Mouse (Mus musculus): Measurements from ENCODE around the gene Gm20547. TPM values are rescaled to one million over a fixed set of nuclear protein-coding genes. Genes with fewer than 3 reads are reported as not detected.

Gene Gm20547
- polyA plus RNA-seq, 1 experiment from 2014 or later = not detected

GRCm38 (mm10) chr17:34874321-34874720 is 7.5 kb downstream of the Gm20547 start:
- no peaks in the 10 kb centered on the region for H3K27me3 ChIP-seq (replicated peaks)
- H3K9ac ChIP-seq (replicated peaks) = no peak overlapping the region
- no peak overlapping the region for H3K4me2 ChIP-seq
- no peak for ATAC-seq (ENCODE audit: low FRiP score)
- no peak overlapping the region for H3K4me3 ChIP-seq (replicated peaks)
- H3K9me3 ChIP-seq (replicated peaks) = no peaks in the 10 kb centered on the region
- H3K4me1 ChIP-seq = no peaks in the 10 kb centered on the region
- H3K27ac ChIP-seq (replicated peaks) = no peak overlapping the region
- no peaks in the 10 kb centered on the region for H3K36me3 ChIP-seq
- 94% methylated on average over 6 of the region's 6 CpGs for WGBS

- WGBS = 73% methylated on average over 7 of the region's 7 CpGs
- H3K9me3 ChIP-seq (replicated peaks) = no peaks in the 10 kb centered on the region
- H3K4me1 ChIP-seq = no peaks in the 10 kb centered on the region
- no peak overlapping the region for H3K27ac ChIP-seq (replicated peaks)
- no peak overlapping the region for H3K4me2 ChIP-seq
- no peak overlapping the region for H3K9ac ChIP-seq (replicated peaks)
- no peak overlapping the region for H3K4me3 ChIP-seq (replicated peaks)
- no peaks in the 10 kb centered on the region for H3K27me3 ChIP-seq (replicated peaks)
- ATAC-seq (ENCODE audit: low FRiP score) = no peak
- H3K36me3 ChIP-seq = no peaks in the 10 kb centered on the region
Measured at GRCm38 (mm10) chr17:34865981-34866380, 15.9 kb downstream of the Gm20547 start.

DNA sequence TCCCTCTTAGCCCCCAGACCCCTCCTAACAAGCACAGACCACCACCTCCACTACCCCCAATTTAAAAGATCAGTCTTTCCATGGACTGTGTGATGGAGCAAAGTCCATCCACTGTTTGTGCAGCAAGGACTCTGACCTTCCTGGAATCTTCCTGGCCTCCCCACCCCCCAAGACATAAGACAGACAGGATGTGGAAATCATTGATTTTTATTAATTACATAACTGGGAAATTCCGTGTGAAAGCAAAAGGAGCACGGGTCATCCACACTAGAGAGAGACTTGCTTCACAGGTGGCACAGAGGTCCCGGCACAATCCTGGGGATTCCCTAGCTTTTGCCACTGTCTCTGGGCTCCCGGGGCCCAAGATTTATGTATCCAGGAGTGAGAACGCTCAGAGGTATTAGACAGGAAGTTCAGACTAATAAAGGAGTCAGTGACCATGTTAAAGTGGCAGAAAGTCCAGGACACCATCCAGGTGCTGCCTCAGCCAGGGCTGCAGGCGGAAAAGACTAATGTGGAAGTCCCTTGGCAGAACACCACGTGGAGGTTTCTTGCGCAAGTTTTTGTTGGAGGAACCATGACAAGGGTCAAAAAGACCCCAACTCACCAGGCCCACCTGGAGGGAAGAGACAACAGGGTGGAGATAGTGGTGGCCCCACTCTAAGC is 19.3 kb downstream of the Gm20547 start, which contains the start of gene Cfb:
Gene Cfb (minus strand): TSS at position 103 of the 666 bp plus-strand sequence.
- ATAC-seq (ENCODE audit: low FRiP score) = no peak
- no peaks in the 10 kb centered on the region for H3K27me3 ChIP-seq (replicated peaks)
- no peaks in the 10 kb centered on the region for H3K9me3 ChIP-seq (replicated peaks)
- WGBS = 69% methylated on average over 8 of the region's 8 CpGs
- no peak within 1 kb of the TSS for H3K9ac ChIP-seq (replicated peaks)
- H3K4me3 ChIP-seq (replicated peaks) = no peak within 1 kb of the TSS
- no peaks in the 10 kb centered on the region; the same call in 1 of the 2 replicates for H3K36me3 ChIP-seq
- no peaks in the 10 kb centered on the region for H3K4me1 ChIP-seq
- H3K27ac ChIP-seq (replicated peaks) = no peak within 1 kb of the TSS
- H3K4me2 ChIP-seq = no peak within 1 kb of the TSS

DNA sequence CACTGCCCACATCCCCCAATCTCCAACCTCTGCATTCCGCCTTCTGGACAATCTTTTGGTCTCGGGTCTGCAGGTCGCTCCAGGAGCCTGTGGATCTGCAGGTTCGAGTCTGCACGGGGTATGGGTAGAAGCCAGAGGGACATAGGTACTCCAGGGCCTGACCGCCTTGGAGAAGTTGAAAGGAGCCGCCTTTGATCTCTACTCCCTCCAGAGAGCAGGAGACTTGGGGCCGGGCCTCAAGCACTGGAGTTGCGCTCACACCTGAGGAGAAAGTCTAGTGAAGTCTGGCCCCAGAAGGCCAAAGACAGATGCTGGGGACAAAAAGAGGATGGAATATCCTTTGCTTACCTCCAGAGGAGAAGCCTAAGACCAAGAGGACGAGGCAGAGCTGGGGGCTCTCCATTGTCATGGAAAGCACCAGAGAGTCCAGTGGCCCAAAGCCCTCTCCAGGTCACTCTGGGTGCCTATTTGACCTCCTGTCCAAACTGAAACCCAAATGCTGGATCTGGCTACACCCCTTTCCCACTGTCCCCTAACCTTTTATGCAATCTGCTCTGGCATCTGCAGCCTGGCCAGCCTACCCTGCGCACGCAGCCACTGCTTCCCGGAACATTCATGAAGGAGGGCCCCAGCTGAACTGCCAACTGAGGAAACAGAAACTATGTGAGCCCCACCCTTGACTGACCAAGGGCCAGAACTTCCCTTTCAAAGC is 20.0 kb downstream of the Gm20547 start:
- Histone ChIP-seq H3K4me1 (no peaks in the 10 kb centered on the region), H3K9ac (replicated peaks) (no peak overlapping the region), H3K27me3 (replicated peaks) (no peaks in the 10 kb centered on the region), H3K36me3 (peaks cover 1% of the 10 kb centered on the region; the same call in 1 of the 2 replicates), H3K4me2 (no peak overlapping the region), H3K4me3 (replicated peaks) (no peak overlapping the region), H3K9me3 (replicated peaks) (no peaks in the 10 kb centered on the region), H3K27ac (replicated peaks) (no peak overlapping the region)
- WGBS = 70% methylated on average over 13 of the region's 13 CpGs
- ATAC-seq (ENCODE audit: low FRiP score) = no peak

DNA sequence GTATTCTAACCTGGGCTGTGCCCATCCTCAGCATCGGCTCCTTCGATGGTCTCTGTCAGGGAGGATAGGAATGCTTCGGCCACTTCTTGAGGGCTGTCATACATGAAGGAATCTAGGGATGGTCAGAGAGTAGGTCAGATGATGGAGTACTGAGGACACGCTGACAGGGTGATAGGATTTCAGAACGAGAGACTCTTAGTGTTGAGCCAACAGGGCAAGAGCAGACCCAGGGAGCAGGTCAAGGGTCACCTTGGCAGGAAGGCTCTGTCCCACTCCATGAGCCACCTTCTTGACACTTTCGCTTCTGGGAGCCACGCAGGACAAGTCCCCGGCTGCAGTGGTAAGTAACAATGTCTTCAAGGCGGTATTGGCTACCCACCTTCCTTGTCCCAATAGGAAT is 21.3 kb downstream of the Gm20547 start:
- ATAC-seq (ENCODE audit: low FRiP score) = no peak
- H3K9me3 ChIP-seq (replicated peaks) = no peaks in the 10 kb centered on the region
- no peaks in the 10 kb centered on the region for H3K4me1 ChIP-seq
- H3K27me3 ChIP-seq (replicated peaks) = no peaks in the 10 kb centered on the region
- WGBS = 90% methylated on average over 9 of the region's 9 CpGs
- no peak overlapping the region for H3K4me2 ChIP-seq
- H3K4me3 ChIP-seq (replicated peaks) = no peak overlapping the region
- H3K36me3 ChIP-seq = peaks cover 15% of the 10 kb centered on the region
- no peak overlapping the region for H3K9ac ChIP-seq (replicated peaks)
- no peak overlapping the region for H3K27ac ChIP-seq (replicated peaks)

DNA sequence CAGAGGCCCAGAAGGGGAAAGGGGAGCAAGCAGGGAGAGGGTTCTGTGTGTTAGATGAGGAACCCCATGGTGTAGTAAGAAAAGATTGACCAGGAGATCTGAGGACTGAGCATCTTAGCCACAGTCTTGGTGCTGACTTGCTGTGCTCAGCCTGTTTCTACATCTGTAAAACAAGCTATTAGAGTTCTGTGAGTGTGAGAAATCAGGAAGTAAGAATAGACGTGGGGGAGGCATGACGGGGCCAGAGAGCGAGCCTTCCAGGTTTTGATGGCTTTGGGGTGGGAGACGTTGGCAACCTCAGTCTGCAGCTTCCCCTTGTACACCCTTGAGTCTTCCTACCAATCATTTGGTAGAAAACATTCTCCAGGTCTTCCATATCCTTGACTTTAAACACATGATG is 23.2 kb downstream of the Gm20547 start:
- Histone ChIP-seq H3K4me2 (no peak overlapping the region), H3K4me3 (replicated peaks) (no peak overlapping the region), H3K27ac (replicated peaks) (no peak overlapping the region), H3K4me1 (no peaks in the 10 kb centered on the region), H3K9ac (replicated peaks) (no peak overlapping the region), H3K9me3 (replicated peaks) (no peaks in the 10 kb centered on the region), H3K36me3 (peaks cover 32% of the 10 kb centered on the region), H3K27me3 (replicated peaks) (no peaks in the 10 kb centered on the region)
- WGBS = 88% methylated on average over 4 of the region's 4 CpGs
- no peak for ATAC-seq (ENCODE audit: low FRiP score)

DNA sequence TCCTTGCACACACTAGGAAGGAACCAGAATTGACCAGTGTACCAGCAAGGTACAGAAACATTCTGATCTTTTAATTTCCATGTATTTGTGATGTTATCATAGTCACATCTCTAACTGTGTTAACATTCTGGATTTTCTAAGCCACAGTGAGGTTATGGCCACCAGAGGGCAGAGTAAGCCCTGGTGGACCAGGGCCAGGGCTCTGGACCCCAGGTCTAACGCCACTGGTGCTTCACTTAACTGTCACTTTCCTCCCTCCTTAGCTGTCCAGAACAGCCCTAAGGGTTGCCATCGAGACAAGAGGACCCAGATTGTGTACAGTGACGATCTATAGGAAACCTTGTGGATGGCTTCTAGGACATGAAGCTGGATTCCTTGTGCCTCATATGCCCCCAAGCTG is 26.0 kb downstream of the Gm20547 start:
- Histone ChIP-seq H3K4me3 (replicated peaks) (no peak overlapping the region), H3K4me2 (no peak overlapping the region), H3K36me3 (peaks cover 48% of the 10 kb centered on the region), H3K27ac (replicated peaks) (no peak overlapping the region), H3K27me3 (replicated peaks) (no peaks in the 10 kb centered on the region), H3K9me3 (replicated peaks) (no peaks in the 10 kb centered on the region), H3K4me1 (peaks cover 11% of the 10 kb centered on the region), H3K9ac (replicated peaks) (no peak overlapping the region)
- ATAC-seq (ENCODE audit: low FRiP score) = no peak
- 47% methylated on average over 3 of the region's 3 CpGs for WGBS

- no peak overlapping the region for H3K4me3 ChIP-seq (replicated peaks)
- no peaks in the 10 kb centered on the region for H3K9me3 ChIP-seq (replicated peaks)
- ATAC-seq (ENCODE audit: low FRiP score) = no peak
- no peaks in the 10 kb centered on the region for H3K27me3 ChIP-seq (replicated peaks)
- no peak overlapping the region for H3K4me2 ChIP-seq
- peaks cover 48% of the 10 kb centered on the region for H3K36me3 ChIP-seq
- peaks cover 14% of the 10 kb centered on the region for H3K4me1 ChIP-seq
- no peak overlapping the region for H3K27ac ChIP-seq (replicated peaks)
- H3K9ac ChIP-seq (replicated peaks) = no peak overlapping the region
- WGBS = 86% methylated on average over 3 of the region's 3 CpGs
Measured at GRCm38 (mm10) chr17:34854761-34855160, 27.1 kb downstream of the Gm20547 start.

GRCm38 (mm10) chr17:34853511-34853910 is 28.3 kb downstream of the Gm20547 start:
- H3K36me3 ChIP-seq = peaks cover 48% of the 10 kb centered on the region

DNA sequence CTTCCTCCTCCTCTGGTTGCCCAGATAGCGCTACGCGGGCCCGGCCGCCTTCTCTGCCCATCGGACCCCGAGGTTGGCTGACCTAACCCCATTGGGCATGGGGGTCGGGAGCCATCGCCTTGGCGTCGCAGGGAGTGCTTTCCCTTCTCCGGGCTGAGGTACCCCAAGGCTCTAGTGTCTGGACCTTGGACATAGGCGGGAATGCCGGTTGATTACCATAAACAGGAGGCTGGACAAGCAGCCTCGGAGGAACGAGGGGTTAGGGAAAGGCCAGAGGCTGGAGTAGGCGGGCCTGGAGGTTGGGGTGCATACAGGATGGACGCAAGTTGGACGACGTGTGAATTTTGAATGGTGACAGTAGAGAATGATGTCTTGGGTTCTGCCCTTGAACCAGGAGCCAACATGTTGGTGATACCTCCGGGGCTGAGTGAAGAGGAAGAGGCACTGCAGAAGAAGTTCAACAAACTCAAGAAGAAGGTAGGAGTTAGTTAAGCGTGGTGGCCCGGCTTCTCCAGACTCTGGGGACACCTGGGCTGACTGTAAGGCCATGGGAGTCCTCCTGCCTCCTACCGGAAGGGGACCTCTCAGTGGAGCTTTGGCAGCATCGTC is 31.2 kb downstream of the Gm20547 start:
- 2% methylated on average over 25 of the region's 25 CpGs for WGBS

More at GRCm38 (mm10) chr17:34853511-34853910, 28.3 kb downstream of the Gm20547 start:
- WGBS = 81% methylated on average over 8 of the region's 8 CpGs
- Histone ChIP-seq H3K4me3 (replicated peaks) (no peak overlapping the region), H3K4me1 (peaks cover 25% of the 10 kb centered on the region), H3K27ac (replicated peaks) (no peak overlapping the region), H3K4me2 (no peak overlapping the region), H3K9ac (replicated peaks) (no peak overlapping the region), H3K27me3 (replicated peaks) (no peaks in the 10 kb centered on the region), H3K9me3 (replicated peaks) (no peaks in the 10 kb centered on the region)
- ATAC-seq (ENCODE audit: low FRiP score) = no peak

GRCm38 (mm10) chr17:34849722-34850516 is 31.9 kb downstream of the Gm20547 start, which contains the start of the genes Skiv2l and Nelfe:
Skiv2l (minus strand) TSS chr17:34850210.
Nelfe (plus strand) TSS chr17:34850391.
- H3K36me3 ChIP-seq = peaks cover 60% of the 10 kb centered on the region
- peak; percentile 97 for ATAC-seq (ENCODE audit: low FRiP score)
- H3K4me2 ChIP-seq = peak within 1 kb of the TSS; percentile 95
- peaks cover 25% of the 10 kb centered on the region for H3K4me1 ChIP-seq
- H3K9ac ChIP-seq (replicated peaks) = peak within 1 kb of the TSS; percentile 95
- H3K9me3 ChIP-seq (replicated peaks) = no peaks in the 10 kb centered on the region
- WGBS = under 1% methylated on average over 63 of the region's 65 CpGs
- H3K4me3 ChIP-seq (replicated peaks) = peak within 1 kb of the TSS; percentile 91
- peak within 1 kb of the TSS; percentile 74 for H3K27ac ChIP-seq (replicated peaks)
- H3K27me3 ChIP-seq (replicated peaks) = no peaks in the 10 kb centered on the region

More for the DNA sequence above, 31.2 kb downstream of the Gm20547 start:
- Histone ChIP-seq H3K4me1 (peaks cover 25% of the 10 kb centered on the region), H3K36me3 (peaks cover 60% of the 10 kb centered on the region), H3K9me3 (replicated peaks) (no peaks in the 10 kb centered on the region), H3K27ac (replicated peaks) (peak overlapping the region; percentile 74), H3K9ac (replicated peaks) (peak overlapping the region; percentile 95), H3K4me2 (peak overlapping the region; percentile 95), H3K27me3 (replicated peaks) (no peaks in the 10 kb centered on the region), H3K4me3 (replicated peaks) (peak overlapping the region; percentile 91)
- ATAC-seq (ENCODE audit: low FRiP score) = no peak; the same call in 1 of the 2 replicates
